Mouse (Mus musculus) layer of hippocampus, adult 2 months (tissue): ENCODE measurements at regions not wholly inside any gene's neighbourhood (a gene's known extent, or its start where the extent isn't known, plus 50 kb on each side); places are given as distances from the start of the nearest gene placed in this dataset.
A peak's percentile ranks its signal among the peaks of the same experiment; 100 is the strongest.
"Not testable (repeated sequence)": the region's sequence is repeated elsewhere in the genome, so short reads cannot be mapped to it uniquely, and the experiment has no call there.

ENCODE experiments used
- DNase-seq, 2 experiments: peaks; one replicate each; pipeline ENCODE4 v3.0.0; 2022; ENCODE audit warnings: low spot score in 2 of 2
- H3K27ac ChIP-seq: fragments of 200-600 bp; 2 replicates; pipeline ENCODE4 v1.8.1; 2022
- H3K4me3 ChIP-seq: fragments of 200-600 bp; 2 replicates; pipeline ENCODE4 v1.8.1; 2022; ENCODE audit warnings: mild to moderate bottlenecking
- CTCF ChIP-seq: fragments of 200-600 bp; conservative IDR thresholded peaks from 2 replicates; pipeline ENCODE4 v1.8.1; 2022; ENCODE audit warnings: antibody characterized with exemption, mild to moderate bottlenecking, moderate library complexity

GRCm38 (mm10) chr6:68033608-68034007 lies 498.0 kb upstream of the Tacstd2 start:
- TF ChIP-seq CTCF, result peak; percentile 67
- not testable (repeated sequence) for H3K27ac ChIP-seq, H3K4me3 ChIP-seq, DNase-seq

- no peak overlapping the region for H3K27ac ChIP-seq
- no peak for DNase-seq
- H3K4me3 ChIP-seq, result no peak overlapping the region
- no peak for TF ChIP-seq CTCF
These were observed 495.1 kb upstream of the Tacstd2 start for GRCm38 (mm10) chr6:68030740-68031139.
